Mouse (Mus musculus): ENCODE data around the gene Jade1. TPM values are rescaled to one million over a fixed set of nuclear protein-coding genes. Genes with fewer than 3 reads are reported as not detected.
A peak's percentile ranks its signal among the peaks of the same experiment; 100 is the strongest.

Gene Jade1
- polyA plus RNA-seq, 1 experiment = 37.0 TPM

DNA sequence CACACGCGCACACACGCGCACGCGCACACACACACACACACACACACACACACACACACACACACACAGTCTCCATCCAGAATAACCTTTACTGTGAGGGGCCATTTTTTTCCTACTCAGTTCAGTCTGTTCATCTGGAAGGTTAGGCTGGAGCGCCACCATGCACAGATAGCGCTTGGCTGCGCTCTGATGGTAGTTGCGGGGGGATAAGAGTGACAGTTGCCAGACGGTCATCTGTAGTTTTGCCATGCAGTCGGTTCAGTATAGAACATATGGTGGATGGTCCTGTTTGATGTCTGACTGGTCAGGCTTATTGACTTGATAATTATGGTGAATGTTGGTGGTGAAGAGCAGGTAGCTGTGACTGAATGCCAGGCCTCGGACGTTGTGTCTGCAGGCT is 27.6 kb downstream of the Jade1 start:
- Histone ChIP-seq H3K27ac (ENCODE audit: insufficient read depth, low read length) (no peak overlapping the region), H3K4me1 (ENCODE audit: control insufficient read depth, insufficient read depth, low read length) (peaks cover 21% of the 10 kb centered on the region), H3K4me3 (ENCODE audit: insufficient read depth, low read length) (no peak overlapping the region)
- no peak for TF ChIP-seq CTCF (IDR thresholded peaks at IDR 0.05; ENCODE audit: borderline replicate concordance, insufficient read depth, low read length)
- no peak for TF ChIP-seq POLR2A (IDR thresholded peaks at IDR 0.05; ENCODE audit: low read depth, low read length)

DNA sequence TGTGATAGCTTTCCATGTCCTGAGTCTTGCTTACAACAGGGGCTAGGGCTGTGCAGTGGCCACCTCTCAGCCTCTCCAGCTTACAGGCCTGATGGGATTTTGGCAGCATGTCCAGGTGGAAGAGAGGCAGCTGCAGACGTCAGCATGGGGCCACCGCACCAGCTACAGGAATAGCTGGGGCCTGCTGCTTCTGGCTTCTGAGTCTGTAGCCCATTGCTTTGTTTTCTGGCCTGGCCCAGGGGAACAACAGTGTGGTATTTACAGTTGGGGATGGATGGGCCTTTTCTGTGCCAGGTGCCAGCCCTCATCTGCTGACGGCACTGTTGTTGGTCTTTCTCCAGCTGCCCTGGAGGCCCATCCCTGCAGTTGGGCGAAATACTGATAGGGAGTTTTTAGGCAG is 28.1 kb downstream of the Jade1 start:
- Histone ChIP-seq H3K4me1 (ENCODE audit: control insufficient read depth, insufficient read depth, low read length) (peaks cover 22% of the 10 kb centered on the region), H3K4me3 (ENCODE audit: insufficient read depth, low read length) (no peak overlapping the region), H3K27ac (ENCODE audit: insufficient read depth, low read length) (no peak overlapping the region)
- TF ChIP-seq POLR2A (IDR thresholded peaks at IDR 0.05; ENCODE audit: low read depth, low read length) (no peak), CTCF (IDR thresholded peaks at IDR 0.05; ENCODE audit: borderline replicate concordance, insufficient read depth, low read length) (no peak)

DNA sequence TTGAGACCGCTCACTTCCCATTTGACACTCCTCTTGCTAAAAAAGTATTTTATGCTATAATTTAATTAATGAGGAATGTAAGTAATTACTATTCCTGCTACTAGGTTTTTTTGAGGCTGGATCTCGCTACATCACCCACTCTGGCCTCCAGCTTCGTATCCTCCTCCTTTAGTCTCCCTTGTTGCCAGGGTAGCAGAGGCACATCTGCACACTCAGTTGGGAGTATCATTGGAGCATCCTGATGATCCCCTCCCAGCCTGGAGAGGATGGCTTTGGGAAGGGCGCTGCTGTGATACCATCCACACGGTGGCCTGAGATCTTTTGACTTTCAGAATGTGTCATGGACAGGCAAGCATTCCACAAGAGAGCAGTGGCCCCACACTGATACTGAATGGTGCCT is 30.0 kb downstream of the Jade1 start:
- Histone ChIP-seq H3K4me1 (ENCODE audit: control insufficient read depth, insufficient read depth, low read length) (peaks cover 20% of the 10 kb centered on the region), H3K27ac (ENCODE audit: insufficient read depth, low read length) (no peak overlapping the region), H3K4me3 (ENCODE audit: insufficient read depth, low read length) (no peak overlapping the region)
- TF ChIP-seq CTCF (IDR thresholded peaks at IDR 0.05; ENCODE audit: borderline replicate concordance, insufficient read depth, low read length) (no peak), POLR2A (IDR thresholded peaks at IDR 0.05; ENCODE audit: low read depth, low read length) (no peak)

DNA sequence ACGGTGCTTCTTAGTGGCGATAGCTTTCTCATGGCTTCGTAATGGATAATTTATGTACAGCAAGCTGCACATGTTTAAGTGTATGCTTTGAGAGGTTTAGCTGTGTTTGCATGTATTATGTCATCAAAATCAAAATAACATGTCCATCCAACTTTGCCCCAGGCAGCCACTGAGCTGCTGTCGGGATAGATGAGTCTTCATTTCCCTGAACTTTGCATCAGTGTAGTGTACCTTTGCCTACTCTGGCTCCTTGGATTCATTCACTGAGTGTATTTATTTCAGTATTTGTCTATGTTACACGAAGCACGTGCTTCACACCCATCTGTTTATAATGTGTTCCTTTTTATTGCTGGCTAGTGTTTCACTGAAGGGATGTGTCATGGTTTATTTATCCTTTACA is 30.8 kb downstream of the Jade1 start:
- no peak overlapping the region for H3K27ac ChIP-seq (ENCODE audit: insufficient read depth, low read length)
- no peak overlapping the region for H3K4me3 ChIP-seq (ENCODE audit: insufficient read depth, low read length)
- no peak for TF ChIP-seq CTCF (IDR thresholded peaks at IDR 0.05; ENCODE audit: borderline replicate concordance, insufficient read depth, low read length)
- TF ChIP-seq POLR2A (IDR thresholded peaks at IDR 0.05; ENCODE audit: low read depth, low read length) = no peak
- H3K4me1 ChIP-seq (ENCODE audit: control insufficient read depth, insufficient read depth, low read length) = peaks cover 19% of the 10 kb centered on the region

DNA sequence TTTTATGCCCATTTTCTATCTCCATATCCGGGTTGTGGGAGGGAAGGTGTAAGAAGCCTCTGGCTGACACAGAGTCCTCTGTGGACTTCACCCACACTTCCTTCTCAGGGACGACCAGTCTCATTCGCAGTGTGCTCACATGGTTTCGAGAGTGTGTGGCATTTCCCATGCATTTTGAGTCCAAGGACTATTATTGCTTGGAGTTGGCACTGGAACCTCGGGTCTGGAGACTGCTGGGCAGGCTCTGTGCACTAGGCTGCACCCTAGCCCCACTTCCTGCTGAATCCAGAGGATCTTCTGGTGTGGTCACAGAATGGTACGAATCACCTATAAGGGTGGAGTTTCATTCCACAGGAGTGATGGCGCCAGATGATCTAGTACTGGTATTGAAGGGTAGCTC is 31.4 kb downstream of the Jade1 start:
- Histone ChIP-seq H3K27ac (ENCODE audit: insufficient read depth, low read length) (peak overlapping the region; percentile 37), H3K4me3 (ENCODE audit: insufficient read depth, low read length) (no peak overlapping the region), H3K4me1 (ENCODE audit: control insufficient read depth, insufficient read depth, low read length) (peaks cover 19% of the 10 kb centered on the region)
- TF ChIP-seq POLR2A (IDR thresholded peaks at IDR 0.05; ENCODE audit: low read depth, low read length) (no peak), CTCF (IDR thresholded peaks at IDR 0.05; ENCODE audit: borderline replicate concordance, insufficient read depth, low read length) (no peak)

DNA sequence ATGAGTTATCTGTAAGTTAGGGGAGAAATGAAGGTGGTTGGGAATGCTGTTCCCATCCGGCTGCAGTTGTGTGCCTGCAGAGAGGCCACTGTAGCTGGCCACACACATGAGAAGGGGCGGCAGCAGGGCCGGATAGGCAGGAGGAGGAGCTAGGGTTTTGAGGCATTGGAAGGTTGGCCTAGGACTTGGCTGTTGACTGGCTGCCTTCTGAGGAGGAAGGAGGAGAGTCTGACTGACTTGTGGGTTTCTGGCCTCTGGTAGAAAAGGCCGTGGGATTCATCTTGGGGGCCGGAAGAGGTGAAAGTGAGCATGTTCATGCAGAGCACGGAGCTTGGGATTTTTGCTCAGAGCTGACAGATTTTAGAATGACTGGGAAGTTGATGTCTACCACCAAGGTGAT is 32.1 kb downstream of the Jade1 start:
- TF ChIP-seq CTCF (IDR thresholded peaks at IDR 0.05; ENCODE audit: borderline replicate concordance, insufficient read depth, low read length) (no peak), POLR2A (IDR thresholded peaks at IDR 0.05; ENCODE audit: low read depth, low read length) (no peak)
- no peak overlapping the region for H3K4me3 ChIP-seq (ENCODE audit: insufficient read depth, low read length)
- peaks cover 19% of the 10 kb centered on the region for H3K4me1 ChIP-seq (ENCODE audit: control insufficient read depth, insufficient read depth, low read length)
- no peak overlapping the region for H3K27ac ChIP-seq (ENCODE audit: insufficient read depth, low read length)

DNA sequence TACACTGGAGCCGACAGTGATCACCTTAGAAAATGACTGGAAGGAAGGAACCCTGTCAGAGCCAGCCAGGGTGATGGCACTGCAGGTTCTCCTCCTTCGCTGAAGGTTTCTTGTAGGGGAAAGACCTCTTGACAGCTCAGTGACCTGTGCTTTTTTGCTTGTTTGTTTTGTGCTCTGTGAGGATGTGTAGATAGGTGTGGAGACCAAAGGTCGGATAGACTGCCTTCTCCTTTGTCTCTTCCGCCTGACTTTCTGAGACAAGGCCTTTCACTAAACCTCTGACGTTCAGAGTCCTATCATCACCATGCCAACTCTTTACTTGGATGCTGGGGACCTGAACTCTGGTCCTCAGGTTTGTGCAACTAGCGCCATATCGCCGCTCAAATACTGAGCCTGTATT is 33.0 kb downstream of the Jade1 start:
- peaks cover 19% of the 10 kb centered on the region for H3K4me1 ChIP-seq (ENCODE audit: control insufficient read depth, insufficient read depth, low read length)
- TF ChIP-seq CTCF (IDR thresholded peaks at IDR 0.05; ENCODE audit: borderline replicate concordance, insufficient read depth, low read length) = no peak
- TF ChIP-seq POLR2A (IDR thresholded peaks at IDR 0.05; ENCODE audit: low read depth, low read length) = no peak

DNA sequence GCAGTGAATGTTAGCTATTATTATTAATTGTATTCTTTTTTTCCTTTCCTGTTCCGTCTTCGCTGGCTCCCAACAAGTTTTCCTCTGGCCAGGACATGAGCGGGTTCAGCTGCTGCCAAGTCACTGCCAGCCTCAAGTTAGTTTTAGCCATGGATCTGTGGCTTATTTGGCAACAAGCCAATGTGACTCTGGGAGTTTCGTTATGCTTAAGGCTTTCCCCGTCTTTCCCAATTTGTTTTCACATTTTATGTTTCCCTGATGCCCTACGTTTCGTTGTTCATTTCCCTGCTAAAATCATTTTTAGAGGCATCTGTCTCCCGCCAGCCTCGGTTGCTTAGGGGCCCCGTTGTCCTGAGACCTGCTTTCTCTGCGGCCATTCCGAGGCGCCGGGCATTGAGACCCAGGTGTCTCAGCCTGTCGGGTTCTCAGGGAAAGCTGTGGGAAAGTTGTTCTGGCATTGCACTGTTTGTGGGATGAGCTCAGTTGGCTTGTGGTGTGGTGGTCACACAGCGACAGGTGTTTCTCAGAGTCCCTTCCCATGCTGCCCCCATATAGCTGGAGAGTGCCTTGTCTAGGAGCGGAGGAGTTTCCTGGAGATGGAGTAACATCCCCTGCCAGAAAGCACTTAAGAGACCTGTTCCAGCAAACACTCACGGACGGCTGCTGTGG is 33.8 kb downstream of the Jade1 start:
- TF ChIP-seq CTCF (IDR thresholded peaks at IDR 0.05; ENCODE audit: borderline replicate concordance, insufficient read depth, low read length) (no peak), POLR2A (IDR thresholded peaks at IDR 0.05; ENCODE audit: low read depth, low read length) (no peak)
- H3K27ac ChIP-seq (ENCODE audit: insufficient read depth, low read length) = no peak overlapping the region
- peaks cover 19% of the 10 kb centered on the region for H3K4me1 ChIP-seq (ENCODE audit: control insufficient read depth, insufficient read depth, low read length)
- H3K4me3 ChIP-seq (ENCODE audit: insufficient read depth, low read length) = no peak overlapping the region

More for the DNA sequence above, 33.0 kb downstream of the Jade1 start:
- no peak overlapping the region for H3K4me3 ChIP-seq (ENCODE audit: insufficient read depth, low read length)
- no peak overlapping the region for H3K27ac ChIP-seq (ENCODE audit: insufficient read depth, low read length)

DNA sequence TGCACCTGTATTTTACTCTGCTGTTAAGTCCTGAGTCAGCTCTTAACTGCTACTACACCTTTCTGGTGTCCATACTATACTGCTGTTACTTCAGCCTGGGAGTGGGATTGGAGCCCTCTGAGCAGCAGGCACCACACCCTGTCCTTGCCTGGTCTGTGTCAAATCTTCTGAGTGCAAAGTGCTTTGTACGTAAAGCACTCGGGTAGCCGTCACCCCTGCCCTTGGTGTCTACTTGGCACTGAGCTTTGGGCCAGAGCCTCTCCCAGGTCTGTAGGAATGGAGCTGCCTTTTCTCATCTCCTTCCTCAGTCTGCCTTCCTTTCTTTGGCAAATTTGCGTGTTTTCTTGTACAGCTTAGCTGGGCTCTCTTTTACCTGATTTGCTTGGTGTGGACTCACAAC is 34.5 kb downstream of the Jade1 start:
- peaks cover 19% of the 10 kb centered on the region for H3K4me1 ChIP-seq (ENCODE audit: control insufficient read depth, insufficient read depth, low read length)
- H3K4me3 ChIP-seq (ENCODE audit: insufficient read depth, low read length) = no peak overlapping the region
- no peak for TF ChIP-seq POLR2A (IDR thresholded peaks at IDR 0.05; ENCODE audit: low read depth, low read length)
- no peak for TF ChIP-seq CTCF (IDR thresholded peaks at IDR 0.05; ENCODE audit: borderline replicate concordance, insufficient read depth, low read length)
- no peak overlapping the region for H3K27ac ChIP-seq (ENCODE audit: insufficient read depth, low read length)

DNA sequence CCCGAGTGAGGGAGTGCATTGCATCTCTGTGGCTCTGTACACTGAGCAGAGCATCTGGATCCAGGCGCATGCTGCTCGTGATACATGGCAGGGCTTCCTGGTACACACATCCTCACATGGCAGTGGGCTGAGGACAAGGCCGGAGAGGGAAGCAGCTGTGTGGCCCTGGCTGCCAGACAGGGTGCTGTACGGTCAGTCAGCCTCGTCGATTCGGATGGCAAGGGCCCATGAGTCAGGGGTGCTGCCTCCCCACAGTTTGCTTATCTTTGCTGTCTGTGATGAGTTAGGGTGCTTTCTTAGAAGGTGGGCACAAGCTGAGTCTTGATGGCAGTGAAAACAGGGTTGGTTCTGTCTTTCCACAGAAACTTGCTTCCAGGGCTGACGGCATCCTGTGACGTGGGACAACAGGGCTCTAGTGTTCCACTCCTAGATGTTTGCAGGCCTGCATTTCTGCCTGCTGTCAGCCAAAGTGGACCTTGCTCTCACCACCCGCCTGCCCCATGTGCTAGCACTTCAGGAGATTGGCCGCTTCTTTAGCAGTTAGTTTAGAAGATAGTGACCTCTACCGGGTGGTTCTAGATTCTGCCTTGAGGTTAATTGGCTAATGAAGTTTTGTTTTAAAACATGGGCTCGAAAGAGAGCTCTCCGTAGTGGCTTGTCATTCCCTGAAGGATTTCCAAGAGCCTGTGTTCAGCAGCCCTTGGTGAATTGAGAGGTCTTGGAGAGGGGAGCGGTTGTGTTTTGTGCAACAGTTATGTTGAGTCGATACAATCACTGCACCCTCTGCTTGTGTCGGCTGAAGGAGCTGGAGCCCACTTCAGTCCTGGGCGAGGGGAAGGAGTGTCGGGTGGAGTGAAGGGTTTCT is 35.4 kb downstream of the Jade1 start:
- TF ChIP-seq POLR2A (IDR thresholded peaks at IDR 0.05; ENCODE audit: low read depth, low read length) (no peak), CTCF (IDR thresholded peaks at IDR 0.05; ENCODE audit: borderline replicate concordance, insufficient read depth, low read length) (no peak)
- no peak overlapping the region for H3K4me3 ChIP-seq (ENCODE audit: insufficient read depth, low read length)
- H3K27ac ChIP-seq (ENCODE audit: insufficient read depth, low read length) = no peak overlapping the region

More for the DNA sequence above, 35.4 kb downstream of the Jade1 start:
- peaks cover 19% of the 10 kb centered on the region for H3K4me1 ChIP-seq (ENCODE audit: control insufficient read depth, insufficient read depth, low read length)
